Mouse (Mus musculus) midbrain, embryonic 11.5 days (tissue): ENCODE results near the gene Asb7. TPM values are rescaled to one million over a fixed set of nuclear protein-coding genes. Genes with fewer than 3 reads are reported as not detected.

Experiments
- ATAC-seq: fragments of 200-750 bp; cut with Nextera tagmentation; 2 replicates; pipeline ENCODE4 v1.8.0; 2017; ENCODE audit warnings: moderate TSS enrichment, moderate library complexity; ENCODE audit not compliant: low FRiP score
- DNase-seq: peaks from one replicate; pipeline ENCODE4 v3.0.0; 2015; ENCODE audit warnings: low spot score; ENCODE audit errors: missing footprints
- H3K27ac ChIP-seq: fragments of 300-500 bp; sonication (generic); 2 replicates; pipeline ENCODE4 v1.5.1; 2014; ENCODE audit warnings: low read depth, low read length
- H3K27me3 ChIP-seq: fragments of 300-500 bp; sonication (generic); 2 replicates; pipeline ENCODE4 v1.6.1; 2014; ENCODE audit warnings: mild to moderate bottlenecking, low read length, moderate library complexity, mixed read lengths; ENCODE audit not compliant: control insufficient read depth, insufficient read depth
- H3K36me3 ChIP-seq: fragments of 300-500 bp; sonication (generic); 2 replicates; pipeline ENCODE4 v1.6.1; 2014; ENCODE audit warnings: mild to moderate bottlenecking, low read length, moderate library complexity, mixed read lengths; ENCODE audit not compliant: control insufficient read depth, insufficient read depth
- H3K4me1 ChIP-seq: fragments of 300-500 bp; sonication (generic); 2 replicates; pipeline ENCODE4 v1.6.1; 2014; ENCODE audit warnings: low read length; ENCODE audit not compliant: control insufficient read depth, insufficient read depth
- H3K4me2 ChIP-seq: fragments of 300-500 bp; sonication (generic); 2 replicates; pipeline ENCODE4 v1.6.1; 2014; ENCODE audit warnings: mild to moderate bottlenecking, moderate library complexity
- H3K4me3 ChIP-seq: fragments of 300-500 bp; sonication (generic); 2 replicates; pipeline ENCODE4 v1.5.1; 2014; ENCODE audit warnings: low read depth, low read length
- H3K9ac ChIP-seq: fragments of 300-500 bp; sonication (generic); 2 replicates; pipeline ENCODE4 v1.6.1; 2014; ENCODE audit warnings: low read length
- H3K9me3 ChIP-seq: fragments of 300-500 bp; sonication (generic); 2 replicates; pipeline ENCODE4 v1.6.1; 2016; ENCODE audit warnings: low read length; ENCODE audit not compliant: control insufficient read depth
- WGBS: fragments of 180-500 bp; shearing (Covaris S2); extraction: QIAGEN DNeasy Blood & Tissue Kit; methylation state at CpG from one replicate; pipeline ENCODE4 v1.1.7; 2014; 5-methylcytosine and 5-hydroxymethylcytosine counted together
- polyA plus RNA-seq: library from polyadenylated mRNA; unstranded; fragments of >200 nt; fragmentation: Nextera tagmentation; extraction: Ambion mirVana; gene quantifications from 2 replicates; pipeline ENCODE4 v1.2.1, GENCODE M21; 2014

Gene Asb7
- polyA plus RNA-seq, 1 experiment from 2014 or later, result 17.0 TPM

DNA sequence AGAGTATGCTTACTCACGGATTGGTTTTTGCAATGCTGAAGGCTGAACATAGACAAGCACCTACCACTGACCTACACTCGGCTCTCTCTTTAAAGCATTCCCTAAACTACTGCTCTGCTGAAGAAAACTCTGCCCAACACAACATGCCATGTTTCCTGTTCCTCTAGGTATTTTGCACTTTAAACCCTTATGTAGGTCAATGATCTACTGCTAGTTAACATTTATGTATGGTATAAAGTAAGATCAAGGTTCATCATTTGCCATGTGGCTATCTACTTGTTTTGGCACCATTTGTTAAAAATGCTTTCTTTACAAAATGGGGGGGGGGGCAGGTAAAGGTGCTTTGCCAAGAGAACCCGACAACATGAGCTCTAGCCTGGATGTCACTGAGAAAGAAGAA is 25.8 kb downstream of the Asb7 start:
- DNase-seq (no peak), ATAC-seq (no peak)
- 86% methylated on average over 3 of the region's 3 CpGs for WGBS
- Histone ChIP-seq H3K9me3 (peaks cover 5% of the 10 kb centered on the region), H3K9ac (no peak overlapping the region), H3K36me3 (peaks cover 4% of the 10 kb centered on the region), H3K4me2 (no peak overlapping the region), H3K4me1 (no peaks in the 10 kb centered on the region), H3K27me3 (no peaks in the 10 kb centered on the region), H3K4me3 (no peak overlapping the region), H3K27ac (no peak overlapping the region)

DNA sequence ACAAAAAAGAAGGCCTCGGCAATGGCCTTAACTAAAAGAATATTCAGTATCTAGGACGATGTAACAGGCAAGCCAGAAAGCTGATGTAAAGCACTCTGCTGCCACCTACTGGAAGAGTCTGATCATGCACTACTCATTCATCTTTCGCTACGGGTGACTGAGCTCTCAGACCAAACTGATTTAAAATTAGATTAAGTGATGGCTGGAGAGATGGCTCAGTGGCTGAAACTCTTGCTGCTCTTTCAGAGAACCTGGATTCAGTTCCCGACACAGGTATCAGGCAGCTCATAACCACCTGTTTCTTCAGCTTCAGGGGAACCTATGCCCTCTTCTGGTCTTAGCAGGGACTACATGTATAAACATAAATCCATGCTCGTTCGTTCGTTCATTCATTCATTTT is 27.8 kb downstream of the Asb7 start:
- 26% methylated on average over 8 of the region's 8 CpGs for WGBS
- no peak overlapping the region for H3K4me3 ChIP-seq
- H3K4me2 ChIP-seq, result no peak overlapping the region

DNA sequence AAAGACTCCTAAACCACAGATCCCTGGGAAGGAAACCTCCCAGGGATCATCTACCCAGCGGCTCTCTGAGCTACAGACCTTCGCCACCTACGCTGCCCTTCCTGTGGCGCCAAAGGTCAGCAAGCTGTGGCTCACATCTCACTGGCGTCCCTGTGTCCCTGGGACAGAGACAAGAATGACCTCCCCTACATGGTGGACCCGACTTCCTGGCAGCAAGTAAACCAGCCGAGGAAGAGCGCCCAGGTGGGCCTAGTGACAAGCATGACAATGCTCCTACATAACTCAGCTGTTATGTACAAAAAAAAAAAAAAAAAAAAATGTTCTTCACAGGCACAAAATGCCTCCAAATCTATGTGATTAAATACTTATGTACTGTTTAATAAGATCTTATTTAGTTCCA is 28.4 kb downstream of the Asb7 start:
- H3K9ac ChIP-seq, result no peak overlapping the region
- 83% methylated on average over 8 of the region's 8 CpGs for WGBS
- H3K4me2 ChIP-seq, result no peak overlapping the region
- ATAC-seq (no peak), DNase-seq (no peak)
- no peaks in the 10 kb centered on the region for H3K4me1 ChIP-seq
- no peak overlapping the region for H3K27ac ChIP-seq
- H3K4me3 ChIP-seq, result no peak overlapping the region
- H3K36me3 ChIP-seq, result peaks cover 4% of the 10 kb centered on the region
- H3K27me3 ChIP-seq, result no peaks in the 10 kb centered on the region
- no peaks in the 10 kb centered on the region for H3K9me3 ChIP-seq

More for the DNA sequence above, 27.8 kb downstream of the Asb7 start:
- H3K4me1 ChIP-seq, result no peaks in the 10 kb centered on the region
- no peak overlapping the region for H3K27ac ChIP-seq
- ATAC-seq (0 out of 2 replicates have a peak, but pooled peaks have one; percentile 48), DNase-seq (peak; percentile 96)
- no peaks in the 10 kb centered on the region for H3K9me3 ChIP-seq
- H3K36me3 ChIP-seq, result peaks cover 4% of the 10 kb centered on the region
- H3K27me3 ChIP-seq, result no peaks in the 10 kb centered on the region
- no peak overlapping the region for H3K9ac ChIP-seq

DNA sequence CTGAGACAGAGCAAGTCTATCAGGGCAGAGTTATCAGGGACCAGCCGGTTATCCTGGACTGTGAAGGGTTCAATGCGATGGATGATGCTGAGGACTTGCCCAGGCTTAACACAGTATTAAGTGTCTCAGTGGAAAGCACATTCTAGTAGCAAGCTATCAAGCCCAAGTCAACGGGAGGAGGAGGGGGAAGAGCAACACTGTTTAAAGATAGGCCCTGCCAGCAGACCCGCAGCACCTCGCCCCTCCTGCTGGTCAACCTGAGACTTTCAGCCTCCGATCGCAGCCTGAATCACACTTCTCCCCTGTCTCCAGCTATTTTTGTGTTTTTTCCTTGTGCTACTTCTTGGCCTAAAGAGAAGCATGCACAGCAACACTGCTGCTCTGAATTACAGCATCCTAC is 29.1 kb downstream of the Asb7 start:
- Histone ChIP-seq H3K9me3 (no peaks in the 10 kb centered on the region), H3K4me3 (no peak overlapping the region), H3K9ac (no peak overlapping the region), H3K27ac (no peak overlapping the region), H3K36me3 (peaks cover 4% of the 10 kb centered on the region), H3K4me2 (no peak overlapping the region), H3K27me3 (no peaks in the 10 kb centered on the region), H3K4me1 (no peaks in the 10 kb centered on the region)
- ATAC-seq (0 out of 2 replicates have a peak, but pooled peaks have one; percentile 7), DNase-seq (no peak)
- WGBS, result 90% methylated on average over 7 of the region's 7 CpGs

DNA sequence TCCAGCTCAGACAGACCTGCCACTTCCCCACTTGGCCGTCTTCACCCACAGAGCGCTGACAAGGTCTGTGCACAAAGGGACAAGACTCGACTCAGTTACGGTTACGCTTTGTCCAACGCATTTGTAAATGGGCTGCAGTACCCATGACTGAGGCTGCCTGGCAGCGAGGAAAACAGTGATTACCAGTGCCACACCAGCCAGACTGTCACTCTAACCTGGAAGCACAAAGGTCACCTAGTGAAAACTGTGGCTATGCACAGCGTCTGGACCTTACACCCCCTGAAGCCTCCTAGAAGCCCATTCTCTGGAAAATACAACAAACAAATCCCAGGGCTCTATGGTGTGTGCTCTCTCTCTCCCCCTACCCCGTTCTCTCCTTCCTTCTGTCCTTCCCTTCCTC is 33.9 kb downstream of the Asb7 start:
- no peaks in the 10 kb centered on the region for H3K27me3 ChIP-seq
- peaks cover 7% of the 10 kb centered on the region for H3K36me3 ChIP-seq
- DNase-seq (no peak), ATAC-seq (no peak)
- no peaks in the 10 kb centered on the region for H3K4me1 ChIP-seq
- H3K9me3 ChIP-seq, result no peaks in the 10 kb centered on the region
- H3K9ac ChIP-seq, result no peak overlapping the region
- no peak overlapping the region for H3K4me3 ChIP-seq
- H3K4me2 ChIP-seq, result no peak overlapping the region
- 91% methylated on average over 9 of the region's 9 CpGs for WGBS
- H3K27ac ChIP-seq, result no peak overlapping the region

DNA sequence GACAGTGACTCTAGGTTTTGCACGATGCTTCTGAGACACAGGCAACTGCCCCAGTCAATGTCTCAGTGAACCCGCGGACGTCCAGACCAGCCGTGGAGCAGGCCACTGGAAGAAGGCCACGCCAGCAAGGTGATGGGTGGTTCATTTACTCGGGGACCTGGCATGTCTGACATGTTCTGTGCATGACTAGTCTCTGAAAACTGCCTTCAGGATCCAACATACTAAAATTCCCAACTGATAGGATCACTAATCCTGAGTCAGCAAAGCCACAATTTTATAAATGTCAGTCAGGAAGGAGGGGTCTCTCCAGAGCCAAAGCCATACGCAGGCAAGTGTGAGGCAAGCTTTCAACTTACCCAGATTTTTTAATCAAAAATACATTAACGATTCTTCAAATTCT is 35.8 kb downstream of the Asb7 start:
- DNase-seq (no peak), ATAC-seq (no peak)
- peaks cover 3% of the 10 kb centered on the region; the same call in 1 of the 2 replicates for H3K36me3 ChIP-seq
- H3K27me3 ChIP-seq, result no peaks in the 10 kb centered on the region
- no peak overlapping the region for H3K4me2 ChIP-seq
- 91% methylated on average over 9 of the region's 9 CpGs for WGBS
- H3K27ac ChIP-seq, result no peak overlapping the region
- H3K4me3 ChIP-seq, result no peak overlapping the region
- no peak overlapping the region for H3K9ac ChIP-seq
- no peaks in the 10 kb centered on the region for H3K4me1 ChIP-seq
- no peaks in the 10 kb centered on the region for H3K9me3 ChIP-seq

DNA sequence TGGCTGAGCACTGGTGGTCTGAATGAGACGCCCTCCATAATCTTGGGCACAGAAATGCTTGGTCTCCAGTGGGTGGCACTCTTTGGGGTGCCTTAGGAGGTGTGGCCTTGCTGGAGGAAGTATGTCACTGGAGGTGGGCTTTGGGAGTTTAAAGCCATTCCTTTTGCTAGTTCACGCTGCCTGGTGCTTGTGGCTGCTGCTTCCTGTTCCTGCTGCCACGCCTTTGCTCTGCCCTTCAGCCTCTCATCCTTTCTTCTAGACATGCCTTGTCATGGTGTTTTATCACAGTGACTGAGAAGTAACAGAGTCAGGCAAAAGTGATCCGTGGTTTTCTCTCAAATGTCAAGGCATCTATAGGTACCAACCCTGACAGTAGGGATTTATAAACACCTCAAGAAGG is 37.2 kb downstream of the Asb7 start:
- peaks cover 3% of the 10 kb centered on the region; the same call in 1 of the 2 replicates for H3K36me3 ChIP-seq
- H3K27me3 ChIP-seq, result no peaks in the 10 kb centered on the region
- H3K4me1 ChIP-seq, result no peaks in the 10 kb centered on the region
- no peak overlapping the region for H3K27ac ChIP-seq
- no peaks in the 10 kb centered on the region for H3K9me3 ChIP-seq
- no peak overlapping the region for H3K4me2 ChIP-seq
- WGBS, result 90% methylated on average over 4 of the region's 4 CpGs
- H3K9ac ChIP-seq, result no peak overlapping the region
- ATAC-seq (no peak), DNase-seq (no peak)
- H3K4me3 ChIP-seq, result no peak overlapping the region

DNA sequence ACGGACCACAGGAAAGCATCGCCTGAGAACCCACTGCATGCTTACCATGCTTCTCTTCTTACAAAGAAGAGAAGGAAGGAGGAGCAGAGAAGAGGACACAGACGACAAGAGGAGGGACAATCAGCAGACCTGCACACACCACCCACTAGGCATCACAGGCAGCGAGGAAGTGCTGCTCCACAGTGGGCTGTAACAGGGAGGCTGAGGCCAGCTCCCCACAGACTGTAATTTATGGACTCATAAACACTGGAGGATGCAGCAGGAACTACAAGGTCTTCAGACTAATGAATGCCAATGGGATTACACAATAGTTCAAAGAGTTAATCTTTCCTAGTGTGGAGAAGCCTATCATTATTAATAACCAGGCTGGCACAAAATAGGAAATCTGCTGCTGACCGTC is 38.5 kb downstream of the Asb7 start:
- H3K4me1 ChIP-seq, result no peaks in the 10 kb centered on the region
- H3K27ac ChIP-seq, result no peak overlapping the region
- no peaks in the 10 kb centered on the region for H3K27me3 ChIP-seq
- no peak overlapping the region for H3K9ac ChIP-seq
- H3K4me3 ChIP-seq, result no peak overlapping the region
- WGBS, result 82% methylated on average over 5 of the region's 5 CpGs
- H3K4me2 ChIP-seq, result no peak overlapping the region
- no peaks in the 10 kb centered on the region for H3K9me3 ChIP-seq
- peaks cover 3% of the 10 kb centered on the region; the same call in 1 of the 2 replicates for H3K36me3 ChIP-seq
- ATAC-seq (no peak), DNase-seq (no peak)

DNA sequence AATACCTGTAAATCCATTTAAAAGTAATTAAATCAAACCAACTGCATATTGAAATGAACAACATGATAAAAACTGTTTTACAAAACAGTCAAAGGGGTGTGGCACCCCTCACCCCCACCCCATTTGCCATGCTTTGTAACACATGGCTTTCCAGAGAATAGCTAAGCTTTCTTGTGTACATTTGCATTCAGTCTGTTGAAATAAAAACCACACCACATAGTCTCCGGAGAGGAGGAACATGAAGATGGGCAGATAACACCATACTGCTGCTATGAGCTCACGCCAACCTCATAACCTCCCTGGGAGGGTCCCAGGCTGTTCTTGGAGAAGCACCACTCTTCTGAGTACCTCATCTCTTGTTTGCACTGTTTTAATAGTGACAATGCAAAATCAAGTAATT is 40.2 kb downstream of the Asb7 start:
- Histone ChIP-seq H3K4me2 (no peak overlapping the region), H3K36me3 (no peaks in the 10 kb centered on the region), H3K27me3 (no peaks in the 10 kb centered on the region), H3K4me1 (no peaks in the 10 kb centered on the region), H3K9ac (no peak overlapping the region), H3K27ac (no peak overlapping the region), H3K9me3 (no peaks in the 10 kb centered on the region), H3K4me3 (no peak overlapping the region)
- no peak for DNase-seq
- no peak for ATAC-seq
- WGBS, result 88% methylated on average over 2 of the region's 2 CpGs

DNA sequence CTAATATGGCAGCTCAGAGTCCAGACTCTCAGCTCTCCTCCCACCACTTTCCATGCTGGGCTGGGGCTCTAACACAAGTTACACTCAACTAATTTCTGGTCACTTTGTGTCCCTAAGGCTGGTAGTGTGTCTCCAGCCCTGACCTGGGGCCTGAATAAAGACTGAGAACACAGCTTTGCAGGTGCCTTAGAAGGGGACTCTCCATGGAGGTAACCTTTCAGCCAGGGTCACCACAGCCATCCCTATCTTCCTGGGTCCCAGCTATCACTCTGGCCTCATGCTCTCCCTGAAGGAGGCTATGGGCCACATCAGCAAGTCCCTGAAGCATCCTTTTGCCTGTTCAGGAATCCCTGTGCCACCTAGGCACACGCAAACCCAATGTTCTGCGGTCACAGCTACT is 43.7 kb downstream of the Asb7 start:
- Histone ChIP-seq H3K4me1 (no peaks in the 10 kb centered on the region), H3K9me3 (no peaks in the 10 kb centered on the region), H3K36me3 (peaks cover 3% of the 10 kb centered on the region; the same call in 1 of the 2 replicates), H3K4me3 (no peak overlapping the region), H3K27ac (no peak overlapping the region), H3K9ac (no peak overlapping the region), H3K27me3 (no peaks in the 10 kb centered on the region), H3K4me2 (no peak overlapping the region)
- WGBS, result 97% methylated on average over 2 of the region's 2 CpGs
- DNase-seq (no peak), ATAC-seq (no peak)
